Mouse (Mus musculus): ENCODE measurements around the gene U2af1l4.

DNA sequence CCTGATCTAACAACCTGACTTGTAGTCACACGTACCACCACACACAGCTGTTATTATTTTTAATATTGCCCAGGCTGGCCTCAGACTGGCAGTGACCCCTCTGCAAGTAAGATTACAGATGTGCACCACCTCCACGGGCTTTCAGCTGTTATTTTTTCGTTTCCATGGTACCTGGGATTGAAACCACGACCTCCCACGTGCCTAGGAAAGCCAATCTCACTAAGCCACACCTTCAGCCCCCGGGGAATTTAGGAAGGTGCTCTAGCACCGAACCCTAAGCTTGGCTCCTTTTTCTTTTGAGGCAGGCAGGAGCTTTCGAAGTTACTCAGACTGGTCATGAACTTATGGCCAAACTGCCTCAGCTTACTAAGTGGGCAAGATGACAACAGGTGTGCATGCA, 41.3 kb downstream of the U2af1l4 start:
- no peak for TF ChIP-seq POLR2A (IDR thresholded peaks at IDR 0.05; ENCODE audit: insufficient read length, low read depth)
- TF ChIP-seq MAX (IDR thresholded peaks at IDR 0.05; ENCODE audit: low read depth), result no peak
- TF ChIP-seq USF1 (IDR thresholded peaks at IDR 0.05; ENCODE audit: low read depth), result no peak
- no peak for TF ChIP-seq POLR2AphosphoS2 (IDR thresholded peaks at IDR 0.05; ENCODE audit: insufficient read length, low read depth)
- TF ChIP-seq TCF12 (IDR thresholded peaks at IDR 0.05; ENCODE audit: insufficient read depth, poor library complexity, severe bottlenecking), result no peak
- TF ChIP-seq SRF (IDR thresholded peaks at IDR 0.05; ENCODE audit: control insufficient read depth, insufficient read length, low read depth), result no peak
- no peak for TF ChIP-seq E2F4 (IDR thresholded peaks at IDR 0.05; ENCODE audit: insufficient read depth)
- TF ChIP-seq MYOD1 (IDR thresholded peaks at IDR 0.05; ENCODE audit: control insufficient read depth in 1 of 3, insufficient read length in 2 of 3, low read depth in 2 of 3), result no peak

Measured in myocyte (in vitro differentiated cells).